Mouse (Mus musculus): ENCODE data around the gene Klrc3. TPM values are rescaled to one million over a fixed set of nuclear protein-coding genes. Genes with fewer than 3 reads are reported as not detected.
"Not testable (repeated sequence)": the region's sequence is repeated elsewhere in the genome, so short reads cannot be mapped to it uniquely, and the experiment has no call there.

Klrc3 gene
- not detected for total RNA-seq (2021)
- long read RNA-seq, experiment 1, result 0 reads
- long read RNA-seq, experiment 2, result 0 reads

- not testable (repeated sequence) for DNase-seq
These were observed at the start of gene Klrc3 for GRCm38 (mm10) chr6:129643237-129643636. Gene Klrc3 (minus strand): TSS chr6:129643337.

GRCm38 (mm10) chr6:129691436-129691835 lies 48.3 kb upstream of the Klrc3 start:
- peak; percentile 44 for DNase-seq

GRCm38 (mm10) chr6:129680379-129680778 lies 37.2 kb upstream of the Klrc3 start:
- DNase-seq, result peak; percentile 4

DNA sequence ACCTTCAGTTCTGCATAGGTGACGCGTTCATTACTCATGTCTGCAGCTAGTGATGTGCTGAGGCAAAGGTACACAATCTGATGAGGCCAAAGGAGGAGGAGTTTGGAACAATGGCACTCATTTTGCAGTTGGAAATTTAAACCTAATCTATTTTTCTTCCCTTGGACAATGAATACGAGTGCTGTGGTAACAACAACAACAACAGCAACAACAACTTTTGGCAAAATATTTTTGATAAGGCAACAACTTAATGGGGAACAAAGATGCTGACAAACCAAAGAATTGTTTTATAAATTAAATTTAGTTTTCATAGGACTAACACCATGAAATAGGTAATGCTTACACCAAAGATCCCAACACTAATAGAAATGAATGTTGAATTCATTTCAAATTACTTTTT lies 35.7 kb upstream of the Klrc3 start, which contains the start of gene Klrc1:
TSS of gene Klrc1 (minus strand) at position 101 of the 400 bp plus-strand sequence.
- DNase-seq, result no peak

- DNase-seq, result not testable (repeated sequence)
These were observed 18.2 kb upstream of the Klrc3 start for GRCm38 (mm10) chr6:129661301-129661700.

DNA sequence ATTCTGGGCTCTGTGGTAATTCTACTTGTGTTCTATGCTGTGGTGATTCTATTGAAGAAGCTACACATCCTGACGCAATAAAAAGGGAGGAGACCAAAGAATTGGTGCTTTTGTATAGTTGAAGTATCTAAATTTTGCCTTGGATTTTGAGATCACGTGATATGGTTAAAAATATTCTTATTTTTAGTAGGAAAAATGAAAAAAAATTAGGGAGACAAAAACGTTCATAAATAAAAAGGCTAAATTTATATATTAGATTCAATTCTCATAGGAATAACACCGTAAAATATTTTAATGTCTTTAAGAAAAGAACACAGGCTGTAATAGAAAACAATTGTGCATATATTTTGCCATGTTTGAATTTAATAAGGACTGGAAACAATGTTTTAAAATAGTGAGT lies 17.5 kb upstream of the Klrc3 start, which contains the start of gene Klrc2:
TSS of gene Klrc2 (minus strand) at position 101 of the 400 bp plus-strand sequence.
- not testable (repeated sequence) for DNase-seq

DNA sequence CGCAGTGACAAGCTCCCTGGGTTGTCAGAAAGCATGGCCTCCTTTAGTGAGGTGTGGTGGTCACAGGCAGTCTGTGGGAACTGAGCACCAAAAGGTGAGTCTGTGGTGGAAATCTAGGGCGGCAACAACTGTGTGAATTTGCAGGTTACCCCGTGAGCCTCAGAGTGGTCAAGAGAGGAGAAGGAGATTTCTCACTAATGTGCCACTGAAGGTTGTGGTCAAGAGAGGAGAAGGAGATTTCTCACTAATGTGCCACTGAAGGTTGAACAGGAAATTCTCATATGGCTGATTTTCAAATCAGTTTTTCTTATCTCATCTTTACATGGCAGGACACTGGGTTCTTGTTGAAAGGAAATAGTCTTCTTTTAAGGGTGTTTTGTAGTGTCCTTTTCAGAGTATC lies 917 bp upstream of the Klrc3 start:
- DNase-seq, result not testable (repeated sequence)

- not testable (repeated sequence) for DNase-seq
These were observed 12.1 kb downstream of the Klrc3 start for GRCm38 (mm10) chr6:129631046-129631445.

DNA sequence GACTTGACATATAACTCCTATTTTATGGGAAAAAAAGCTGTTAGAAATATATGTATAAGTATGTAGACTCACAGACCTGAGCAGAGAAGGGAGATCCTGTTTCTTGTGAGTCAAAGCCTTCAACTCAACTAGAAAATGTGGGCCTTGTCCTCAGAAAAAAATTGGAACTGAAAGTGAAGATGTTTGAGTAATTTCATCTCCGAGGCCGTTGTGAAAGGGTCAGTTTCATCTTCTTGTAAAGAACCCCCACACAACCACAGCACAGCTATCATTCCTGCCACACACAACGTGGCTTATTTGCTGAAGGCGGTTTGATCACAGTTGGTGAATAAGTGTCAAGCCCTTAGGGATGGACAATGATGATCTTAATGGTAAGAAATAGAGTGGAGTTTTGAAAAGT lies 19.4 kb downstream of the Klrc3 start, which contains the start of gene Klrk1:
TSS of gene Klrk1 (minus strand) at position 130 of the 400 bp plus-strand sequence.
- no peak for DNase-seq

GRCm38 (mm10) chr6:129608372-129608771 lies 34.8 kb downstream of the Klrc3 start:
- DNase-seq, result no peak

GRCm38 (mm10) chr6:129591508-129591907 lies 51.6 kb downstream of the Klrc3 start, which contains the start of gene Klrd1:
Gene Klrd1 (plus strand): TSS chr6:129591782.
- DNase-seq, result no peak

Small RNAs within 50 kb of the gene (microRNA-seq; reads per million reads assigned to microRNA genes)
- not detected for gene Mir680-1

Other genes starting within 250 kb of the Klrc3 start
- 1 to 10 TPM; 1.9 to 3.7 TPM for gene Clec1b, start 246.0 kb downstream of the Klrc3 start, total RNA-seq (2021)
- gene Clec9a, start 234.5 kb downstream of the Klrc3 start, total RNA-seq (2021), result under 1 TPM; 0.51 to 0.94 TPM
- gene Clec1a, start 191.3 kb downstream of the Klrc3 start, total RNA-seq (2021), result 10 to 100 TPM in 1 of 2 experiments, 1 to 10 TPM in 1; 7.2 to 11.4 TPM
- under 1 TPM in 1 of 2 experiments, not detected in 1; 0.09 TPM for gene Olr1, start 136.2 kb downstream of the Klrc3 start, total RNA-seq (2021)
- not detected for gene Tmem52b, start 130.8 kb downstream of the Klrc3 start, total RNA-seq (2021)
- gene Gabarapl1, start 110.2 kb downstream of the Klrc3 start, total RNA-seq (2021), result 100 to 1,000 TPM; 141 to 191 TPM
- not detected for gene Klre1, start 65.4 kb downstream of the Klrc3 start, total RNA-seq (2021)
- 1 to 10 TPM; 1.2 to 1.7 TPM for gene Klrd1, start 51.6 kb downstream of the Klrc3 start, total RNA-seq (2021)
- gene Klrk1, start 19.5 kb downstream of the Klrc3 start, total RNA-seq (2021), result under 1 TPM; 0.21 to 0.30 TPM
- gene Klrc2, start 17.4 kb upstream of the Klrc3 start, total RNA-seq (2021), result not detected
- gene Klrc1, start 35.6 kb upstream of the Klrc3 start, total RNA-seq (2021), result under 1 TPM in 1 of 2 experiments, not detected in 1; 0.48 TPM
- gene Klri1, start 73.8 kb upstream of the Klrc3 start, total RNA-seq (2021), result under 1 TPM in 1 of 2 experiments, not detected in 1; 0.36 TPM
- not detected for gene Klri2, start 97.1 kb upstream of the Klrc3 start, total RNA-seq (2021)
- gene Gm156, start 140.9 kb upstream of the Klrc3 start, total RNA-seq (2021), result not detected
- gene Gm17631, start 219.3 kb upstream of the Klrc3 start, total RNA-seq (2021), result not detected
- gene Klra17, start 233.3 kb upstream of the Klrc3 start, total RNA-seq (2021), result not detected

Data from adrenal gland, postnatal 10 days (tissue).